Mouse (Mus musculus) liver, embryonic 13.5 days (tissue): ENCODE measurements at regions not wholly inside any gene's neighbourhood (a gene's known extent, or its start where the extent isn't known, plus 50 kb on each side); places are given as distances from the start of the nearest gene placed in this dataset.

ENCODE experiments used
- ATAC-seq: fragments of 200-750 bp; cut with Nextera tagmentation; 2 replicates; pipeline ENCODE4 v1.8.0; 2017; ENCODE audit warnings: low read depth, mild to moderate bottlenecking, moderate number of reproducible peaks, moderate library complexity
- DNase-seq: peaks from one replicate; pipeline ENCODE4 v3.0.0; 2022
- H3K27ac ChIP-seq: fragments of 300-500 bp; sonication (generic); 2 replicates; pipeline ENCODE4 v1.5.1; 2015; ENCODE audit warnings: moderate library complexity, mild to moderate bottlenecking, inconsistent platforms
- H3K27me3 ChIP-seq: fragments of 300-500 bp; sonication (generic); 2 replicates; pipeline ENCODE4 v1.6.1; 2015; ENCODE audit warnings: mild to moderate bottlenecking, inconsistent platforms
- H3K36me3 ChIP-seq: fragments of 300-500 bp; sonication (generic); 2 replicates; pipeline ENCODE4 v1.6.1; 2015; ENCODE audit warnings: mild to moderate bottlenecking, inconsistent platforms
- H3K4me1 ChIP-seq: fragments of 300-500 bp; sonication (generic); replicated peaks from 2 replicates; pipeline ENCODE4 v1.6.1; 2015; ENCODE audit warnings: inconsistent platforms
- H3K4me2 ChIP-seq: fragments of 300-500 bp; sonication (generic); 2 replicates; pipeline ENCODE4 v1.6.1; 2015; ENCODE audit warnings: inconsistent platforms, mild to moderate bottlenecking, moderate library complexity
- H3K4me3 ChIP-seq: fragments of 300-500 bp; sonication (generic); replicated peaks from 2 replicates; pipeline ENCODE4 v1.5.1; 2015; ENCODE audit warnings: mild to moderate bottlenecking, inconsistent platforms
- H3K9ac ChIP-seq: fragments of 300-500 bp; sonication (generic); 2 replicates; pipeline ENCODE4 v1.6.1; 2015; ENCODE audit warnings: mild to moderate bottlenecking, inconsistent platforms
- H3K9me3 ChIP-seq: fragments of 300-500 bp; sonication (generic); replicated peaks from 2 replicates; pipeline ENCODE4 v1.6.1; 2016; ENCODE audit warnings: inconsistent platforms
- WGBS: fragments of 180-500 bp; shearing (Covaris S2); methylation state at CpG from one replicate; pipeline ENCODE4 v1.1.7; 2015; ENCODE audit not compliant: insufficient replicate concordance; 5-methylcytosine and 5-hydroxymethylcytosine counted together

- 84% methylated on average over 19 of the region's 19 CpGs for WGBS
- no peak overlapping the region for H3K4me2 ChIP-seq
- H3K4me3 ChIP-seq, result no peak overlapping the region
- H3K9me3 ChIP-seq, result no peaks in the 10 kb centered on the region
- no peaks in the 10 kb centered on the region for H3K36me3 ChIP-seq
- no peaks in the 10 kb centered on the region for H3K4me1 ChIP-seq
- no peak overlapping the region for H3K9ac ChIP-seq
- DNase-seq, result no peak
- H3K27ac ChIP-seq, result no peak overlapping the region
- H3K27me3 ChIP-seq, result 0 out of 2 replicates have a peak, but pooled peaks cover 4% of the 10 kb centered on the region
- no peak for ATAC-seq
Measured at GRCm38 (mm10) chr13:97491865-97492847, 251.3 kb downstream of the Enc1 start.

- H3K27me3 ChIP-seq, result 0 out of 2 replicates have a peak, but pooled peaks cover 4% of the 10 kb centered on the region
- H3K27ac ChIP-seq, result no peak overlapping the region
- no peak overlapping the region for H3K4me2 ChIP-seq
- H3K4me3 ChIP-seq, result no peak overlapping the region
- no peaks in the 10 kb centered on the region for H3K4me1 ChIP-seq
- no peaks in the 10 kb centered on the region for H3K36me3 ChIP-seq
- no peaks in the 10 kb centered on the region for H3K9me3 ChIP-seq
- no peak overlapping the region for H3K9ac ChIP-seq
- no peak for DNase-seq
- WGBS, result 71% methylated on average over 7 of the region's 7 CpGs
- no peak for ATAC-seq
Measured at GRCm38 (mm10) chr13:97490131-97490530, 249.2 kb downstream of the Enc1 start.

- WGBS, result 73% methylated on average over 4 of the region's 4 CpGs
- no peak overlapping the region for H3K9ac ChIP-seq
Measured at GRCm38 (mm10) chr13:97489721-97490120, 248.8 kb downstream of the Enc1 start.

GRCm38 (mm10) chr13:97489029-97489428 lies 248.1 kb downstream of the Enc1 start:
- 67% methylated on average over 5 of the region's 5 CpGs for WGBS
- no peaks in the 10 kb centered on the region for H3K36me3 ChIP-seq
- H3K9me3 ChIP-seq, result no peaks in the 10 kb centered on the region
- no peak overlapping the region for H3K4me3 ChIP-seq
- DNase-seq, result no peak
- H3K27ac ChIP-seq, result no peak overlapping the region
- H3K27me3 ChIP-seq, result 0 out of 2 replicates have a peak, but pooled peaks cover 4% of the 10 kb centered on the region
- no peak overlapping the region for H3K9ac ChIP-seq
- H3K4me1 ChIP-seq, result no peaks in the 10 kb centered on the region
- no peak for ATAC-seq
- H3K4me2 ChIP-seq, result no peak overlapping the region

More at GRCm38 (mm10) chr13:97489721-97490120, 248.8 kb downstream of the Enc1 start:
- no peaks in the 10 kb centered on the region for H3K9me3 ChIP-seq
- no peak overlapping the region for H3K4me3 ChIP-seq
- no peak overlapping the region for H3K4me2 ChIP-seq
- 0 out of 2 replicates have a peak, but pooled peaks cover 4% of the 10 kb centered on the region for H3K27me3 ChIP-seq
- ATAC-seq (no peak), DNase-seq (no peak)
- H3K36me3 ChIP-seq, result no peaks in the 10 kb centered on the region
- H3K27ac ChIP-seq, result no peak overlapping the region
- H3K4me1 ChIP-seq, result no peaks in the 10 kb centered on the region

- WGBS, result 59% methylated on average over 5 of the region's 5 CpGs
- no peak overlapping the region for H3K27ac ChIP-seq
- no peak overlapping the region for H3K4me3 ChIP-seq
- ATAC-seq (no peak), DNase-seq (no peak)
- no peaks in the 10 kb centered on the region for H3K36me3 ChIP-seq
- no peaks in the 10 kb centered on the region for H3K4me1 ChIP-seq
- no peak overlapping the region for H3K4me2 ChIP-seq
- 0 out of 2 replicates have a peak, but pooled peaks cover 4% of the 10 kb centered on the region for H3K27me3 ChIP-seq
- H3K9me3 ChIP-seq, result no peaks in the 10 kb centered on the region
- no peak overlapping the region for H3K9ac ChIP-seq
Measured at GRCm38 (mm10) chr13:97488518-97488917, 247.6 kb downstream of the Enc1 start.

- no peaks in the 10 kb centered on the region for H3K36me3 ChIP-seq
- ATAC-seq (no peak), DNase-seq (no peak)
- no peak overlapping the region for H3K4me2 ChIP-seq
- 0 out of 2 replicates have a peak, but pooled peaks cover 4% of the 10 kb centered on the region for H3K27me3 ChIP-seq
- no peaks in the 10 kb centered on the region for H3K4me1 ChIP-seq
- WGBS, result 69% methylated on average over 9 of the region's 9 CpGs
- H3K9me3 ChIP-seq, result no peaks in the 10 kb centered on the region
- no peak overlapping the region for H3K27ac ChIP-seq
- H3K9ac ChIP-seq, result no peak overlapping the region
- no peak overlapping the region for H3K4me3 ChIP-seq
Measured at GRCm38 (mm10) chr13:97487746-97488473, 247.0 kb downstream of the Enc1 start.

- DNase-seq, result no peak
- no peak for ATAC-seq
- no peaks in the 10 kb centered on the region for H3K9me3 ChIP-seq
- H3K4me2 ChIP-seq, result no peak overlapping the region
- 60% methylated on average over 2 of the region's 2 CpGs for WGBS
- H3K4me1 ChIP-seq, result no peaks in the 10 kb centered on the region
- no peak overlapping the region for H3K9ac ChIP-seq
- no peaks in the 10 kb centered on the region for H3K36me3 ChIP-seq
- 0 out of 2 replicates have a peak, but pooled peaks cover 4% of the 10 kb centered on the region for H3K27me3 ChIP-seq
- H3K27ac ChIP-seq, result no peak overlapping the region
- no peak overlapping the region for H3K4me3 ChIP-seq
Measured at GRCm38 (mm10) chr13:97486490-97486889, 245.6 kb downstream of the Enc1 start.

GRCm38 (mm10) chr13:97485886-97486285 lies 245.0 kb downstream of the Enc1 start:
- no peak for DNase-seq
- Histone ChIP-seq H3K4me1 (no peaks in the 10 kb centered on the region), H3K27ac (no peak overlapping the region), H3K9ac (no peak overlapping the region), H3K27me3 (no peaks in the 10 kb centered on the region), H3K4me3 (no peak overlapping the region), H3K36me3 (no peaks in the 10 kb centered on the region), H3K4me2 (no peak overlapping the region), H3K9me3 (no peaks in the 10 kb centered on the region)
- 66% methylated on average over 5 of the region's 5 CpGs for WGBS
- ATAC-seq, result no peak

GRCm38 (mm10) chr13:97484808-97485545 lies 244.1 kb downstream of the Enc1 start:
- H3K4me2 ChIP-seq, result no peak overlapping the region
- no peak overlapping the region for H3K4me3 ChIP-seq
- no peak for ATAC-seq
- WGBS, result 75% methylated on average over 20 of the region's 20 CpGs
- H3K9me3 ChIP-seq, result no peaks in the 10 kb centered on the region
- 0 out of 2 replicates have a peak, but pooled peaks cover 4% of the 10 kb centered on the region for H3K27me3 ChIP-seq
- no peak overlapping the region for H3K27ac ChIP-seq
- no peak for DNase-seq
- H3K36me3 ChIP-seq, result no peaks in the 10 kb centered on the region
- H3K4me1 ChIP-seq, result no peaks in the 10 kb centered on the region
- no peak overlapping the region for H3K9ac ChIP-seq

GRCm38 (mm10) chr13:97483681-97484080 lies 242.8 kb downstream of the Enc1 start:
- Histone ChIP-seq H3K27me3 (0 out of 2 replicates have a peak, but pooled peaks cover 8% of the 10 kb centered on the region), H3K36me3 (no peaks in the 10 kb centered on the region), H3K4me2 (no peak overlapping the region), H3K27ac (no peak overlapping the region), H3K4me3 (no peak overlapping the region), H3K4me1 (no peaks in the 10 kb centered on the region), H3K9ac (no peak overlapping the region), H3K9me3 (no peaks in the 10 kb centered on the region)
- ATAC-seq (no peak), DNase-seq (no peak)
- 56% methylated on average over 8 of the region's 8 CpGs for WGBS
